Mouse (Mus musculus): ENCODE measurements around the gene Vsig10. TPM values are rescaled to one million over a fixed set of nuclear protein-coding genes. Genes with fewer than 3 reads are reported as not detected.

Gene Vsig10
- polyA plus RNA-seq, 1 experiment from 2014 or later = 7.4 TPM

GRCm38 (mm10) chr5:117397371-117397770, 78.5 kb downstream of the Vsig10 start:
- Histone ChIP-seq H3K4me2 (replicated peaks; ENCODE audit: low read depth, low read length) (no peak overlapping the region), H3K4me3 (ENCODE audit: low read length) (no peak overlapping the region), H3K36me3 (ENCODE audit: control insufficient read depth, insufficient read depth, low read length) (no peaks in the 10 kb centered on the region), H3K9me3 (ENCODE audit: control insufficient read depth, low read length) (0 out of 2 replicates have a peak, but pooled peaks cover 3% of the 10 kb centered on the region), H3K27ac (ENCODE audit: low read depth, low read length) (no peak overlapping the region), H3K4me1 (ENCODE audit: control insufficient read depth, insufficient read depth, low read length) (no peaks in the 10 kb centered on the region), H3K9ac (ENCODE audit: low read depth, low read length) (no peak overlapping the region), H3K27me3 (ENCODE audit: control insufficient read depth, insufficient read depth, low read length) (no peaks in the 10 kb centered on the region)
- 78% methylated on average over 6 of the region's 6 CpGs for WGBS
- ATAC-seq (ENCODE audit: low FRiP score, low TSS enrichment) = no peak

GRCm38 (mm10) chr5:117398007-117398550, 79.2 kb downstream of the Vsig10 start:
- Histone ChIP-seq H3K27ac (ENCODE audit: low read depth, low read length) (no peak overlapping the region), H3K27me3 (ENCODE audit: control insufficient read depth, insufficient read depth, low read length) (no peaks in the 10 kb centered on the region)
- 27% methylated on average over 4 of the region's 5 CpGs for WGBS

GRCm38 (mm10) chr5:117399281-117399680, 80.4 kb downstream of the Vsig10 start:
- 76% methylated on average over 9 of the region's 9 CpGs for WGBS
- H3K4me1 ChIP-seq (ENCODE audit: control insufficient read depth, insufficient read depth, low read length) = no peaks in the 10 kb centered on the region
- ATAC-seq (ENCODE audit: low FRiP score, low TSS enrichment) = no peak
- H3K27me3 ChIP-seq (ENCODE audit: control insufficient read depth, insufficient read depth, low read length) = no peaks in the 10 kb centered on the region
- no peaks in the 10 kb centered on the region for H3K36me3 ChIP-seq (ENCODE audit: control insufficient read depth, insufficient read depth, low read length)
- no peak overlapping the region for H3K4me3 ChIP-seq (ENCODE audit: low read length)
- no peak overlapping the region for H3K4me2 ChIP-seq (replicated peaks; ENCODE audit: low read depth, low read length)
- H3K9me3 ChIP-seq (ENCODE audit: control insufficient read depth, low read length) = no peaks in the 10 kb centered on the region
- H3K27ac ChIP-seq (ENCODE audit: low read depth, low read length) = no peak overlapping the region
- H3K9ac ChIP-seq (ENCODE audit: low read depth, low read length) = no peak overlapping the region

More at GRCm38 (mm10) chr5:117398007-117398550, 79.2 kb downstream of the Vsig10 start:
- Histone ChIP-seq H3K4me3 (ENCODE audit: low read length) (no peak overlapping the region), H3K36me3 (ENCODE audit: control insufficient read depth, insufficient read depth, low read length) (no peaks in the 10 kb centered on the region), H3K9me3 (ENCODE audit: control insufficient read depth, low read length) (no peaks in the 10 kb centered on the region), H3K9ac (ENCODE audit: low read depth, low read length) (no peak overlapping the region), H3K4me1 (ENCODE audit: control insufficient read depth, insufficient read depth, low read length) (no peaks in the 10 kb centered on the region), H3K4me2 (replicated peaks; ENCODE audit: low read depth, low read length) (no peak overlapping the region)
- ATAC-seq (ENCODE audit: low FRiP score, low TSS enrichment) = peak; percentile 73; the same call in 1 of the 2 replicates

GRCm38 (mm10) chr5:117403609-117404008, 84.7 kb downstream of the Vsig10 start:
- H3K27ac ChIP-seq (ENCODE audit: low read depth, low read length) = no peak overlapping the region
- H3K9me3 ChIP-seq (ENCODE audit: control insufficient read depth, low read length) = no peaks in the 10 kb centered on the region
- H3K36me3 ChIP-seq (ENCODE audit: control insufficient read depth, insufficient read depth, low read length) = no peaks in the 10 kb centered on the region
- ATAC-seq (ENCODE audit: low FRiP score, low TSS enrichment) = no peak
- H3K9ac ChIP-seq (ENCODE audit: low read depth, low read length) = no peak overlapping the region
- no peak overlapping the region for H3K4me2 ChIP-seq (replicated peaks; ENCODE audit: low read depth, low read length)
- H3K4me1 ChIP-seq (ENCODE audit: control insufficient read depth, insufficient read depth, low read length) = no peaks in the 10 kb centered on the region
- 86% methylated on average over 8 of the region's 8 CpGs for WGBS
- no peaks in the 10 kb centered on the region for H3K27me3 ChIP-seq (ENCODE audit: control insufficient read depth, insufficient read depth, low read length)
- H3K4me3 ChIP-seq (ENCODE audit: low read length) = no peak overlapping the region

Other genes with a start within 250 kb of the Vsig10 start
- 49.2 and 70.7 TPM in 2 replicates for gene Suds3, start 203.0 kb upstream of the Vsig10 start, polyA plus RNA-seq (2014; fragmentation: Nextera tagmentation; extraction: Ambion mirVana)
- 11.7 and 16.3 TPM in 2 replicates for gene Taok3, start 199.0 kb upstream of the Vsig10 start, polyA plus RNA-seq (2014; fragmentation: Nextera tagmentation; extraction: Ambion mirVana)
- gene Pebp1, start 31.5 kb upstream of the Vsig10 start, polyA plus RNA-seq (2014; fragmentation: Nextera tagmentation; extraction: Ambion mirVana) = 710 and 781 TPM in 2 replicates
- gene Wsb2, start 38.2 kb downstream of the Vsig10 start, polyA plus RNA-seq (2014; fragmentation: Nextera tagmentation; extraction: Ambion mirVana) = 36.4 and 72.2 TPM in 2 replicates
- 97.1 and 111 TPM in 2 replicates for gene Rfc5, start 70.0 kb downstream of the Vsig10 start, polyA plus RNA-seq (2014; fragmentation: Nextera tagmentation; extraction: Ambion mirVana)
- gene Ksr2, start 94.9 kb downstream of the Vsig10 start, polyA plus RNA-seq (2014; fragmentation: Nextera tagmentation; extraction: Ambion mirVana) = 0.58 and 0.79 TPM in 2 replicates

All from kidney, embryonic 14.5 days (tissue).